Mouse (Mus musculus): Measurements from ENCODE around the gene Tmem163. TPM values are rescaled to one million over a fixed set of nuclear protein-coding genes. Genes with fewer than 3 reads are reported as not detected.

Tmem163 gene
- polyA plus RNA-seq, 1 experiment from 2014 or later: 0.48 TPM

- H3K9me3 ChIP-seq (ENCODE audit: control insufficient read depth, low read length): no peaks in the 10 kb centered on the region
- 32% methylated on average over 9 of the region's 9 CpGs for WGBS
- ATAC-seq: peak; percentile 64
Measured at GRCm38 (mm10) chr1:127496737-127497543, 182.4 kb downstream of the Tmem163 start.

DNA sequence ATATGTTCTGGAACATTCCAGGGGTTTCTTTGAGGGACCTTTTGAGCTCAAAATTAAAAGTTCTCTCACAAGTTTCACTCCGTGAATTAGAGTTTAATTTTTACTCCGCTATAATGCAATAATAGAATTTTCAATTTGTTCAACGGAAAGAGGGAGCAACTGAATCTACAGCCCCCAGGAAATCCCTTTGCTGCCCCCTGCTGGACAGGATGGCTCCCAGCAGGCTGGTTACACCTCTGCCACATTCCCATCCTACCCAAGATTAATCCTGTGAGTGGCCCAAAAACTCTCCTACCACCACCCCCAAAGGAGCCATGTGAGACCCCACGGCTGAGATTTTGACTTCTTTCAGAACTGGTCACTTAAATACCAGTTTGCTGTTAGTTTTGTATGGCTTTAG lies 192.2 kb downstream of the Tmem163 start:
- H3K9me3 ChIP-seq (ENCODE audit: control insufficient read depth, low read length): no peaks in the 10 kb centered on the region
- no peaks in the 10 kb centered on the region for H3K27me3 ChIP-seq (replicated peaks; ENCODE audit: control insufficient read depth, insufficient read depth, low read length)
- no peak overlapping the region for H3K27ac ChIP-seq (ENCODE audit: low read length)
- no peaks in the 10 kb centered on the region for H3K4me1 ChIP-seq (ENCODE audit: control insufficient read depth, insufficient read depth, low read length)
- no peak for ATAC-seq
- no peak overlapping the region for H3K9ac ChIP-seq (ENCODE audit: low read depth, low read length)
- H3K4me3 ChIP-seq (ENCODE audit: low read length): no peak overlapping the region
- 86% methylated on average over 4 of the region's 4 CpGs for WGBS
- H3K36me3 ChIP-seq (ENCODE audit: control insufficient read depth, insufficient read depth, low read length): 0 out of 2 replicates have a peak, but pooled peaks cover 3% of the 10 kb centered on the region
- H3K4me2 ChIP-seq (ENCODE audit: low read depth, low read length): no peak overlapping the region

More at GRCm38 (mm10) chr1:127496737-127497543, 182.4 kb downstream of the Tmem163 start:
- no peak overlapping the region for H3K9ac ChIP-seq (ENCODE audit: low read depth, low read length)
- no peaks in the 10 kb centered on the region for H3K27me3 ChIP-seq (replicated peaks; ENCODE audit: control insufficient read depth, insufficient read depth, low read length)
- no peaks in the 10 kb centered on the region for H3K4me1 ChIP-seq (ENCODE audit: control insufficient read depth, insufficient read depth, low read length)
- H3K27ac ChIP-seq (ENCODE audit: low read length): no peak overlapping the region
- no peak overlapping the region for H3K4me3 ChIP-seq (ENCODE audit: low read length)
- H3K36me3 ChIP-seq (ENCODE audit: control insufficient read depth, insufficient read depth, low read length): no peaks in the 10 kb centered on the region
- H3K4me2 ChIP-seq (ENCODE audit: low read depth, low read length): no peak overlapping the region

- H3K9ac ChIP-seq (ENCODE audit: low read depth, low read length): no peak overlapping the region
- no peak overlapping the region for H3K27ac ChIP-seq (ENCODE audit: low read length)
- no peak for ATAC-seq
- H3K9me3 ChIP-seq (ENCODE audit: control insufficient read depth, low read length): no peaks in the 10 kb centered on the region
- no peaks in the 10 kb centered on the region for H3K27me3 ChIP-seq (replicated peaks; ENCODE audit: control insufficient read depth, insufficient read depth, low read length)
- no peak overlapping the region for H3K4me2 ChIP-seq (ENCODE audit: low read depth, low read length)
- 0 out of 2 replicates have a peak, but pooled peaks cover 3% of the 10 kb centered on the region for H3K36me3 ChIP-seq (ENCODE audit: control insufficient read depth, insufficient read depth, low read length)
- H3K4me1 ChIP-seq (ENCODE audit: control insufficient read depth, insufficient read depth, low read length): no peaks in the 10 kb centered on the region
- no peak overlapping the region for H3K4me3 ChIP-seq (ENCODE audit: low read length)
- WGBS: 53% methylated on average over 7 of the region's 7 CpGs
Measured at GRCm38 (mm10) chr1:127484826-127485225, 194.5 kb downstream of the Tmem163 start.

- 93% methylated on average over 8 of the region's 8 CpGs for WGBS
Measured at GRCm38 (mm10) chr1:127484188-127484587, 195.2 kb downstream of the Tmem163 start.

GRCm38 (mm10) chr1:127482911-127483310 lies 196.4 kb downstream of the Tmem163 start:
- Histone ChIP-seq H3K27ac (ENCODE audit: low read length) (no peak overlapping the region), H3K4me2 (ENCODE audit: low read depth, low read length) (no peak overlapping the region), H3K4me3 (ENCODE audit: low read length) (no peak overlapping the region), H3K4me1 (ENCODE audit: control insufficient read depth, insufficient read depth, low read length) (no peaks in the 10 kb centered on the region), H3K27me3 (replicated peaks; ENCODE audit: control insufficient read depth, insufficient read depth, low read length) (no peaks in the 10 kb centered on the region), H3K9me3 (ENCODE audit: control insufficient read depth, low read length) (no peaks in the 10 kb centered on the region), H3K9ac (ENCODE audit: low read depth, low read length) (no peak overlapping the region), H3K36me3 (ENCODE audit: control insufficient read depth, insufficient read depth, low read length) (0 out of 2 replicates have a peak, but pooled peaks cover 3% of the 10 kb centered on the region)
- no peak for ATAC-seq
- WGBS: 76% methylated on average over 10 of the region's 10 CpGs

More at GRCm38 (mm10) chr1:127484188-127484587, 195.2 kb downstream of the Tmem163 start:
- Histone ChIP-seq H3K27ac (ENCODE audit: low read length) (no peak overlapping the region), H3K4me3 (ENCODE audit: low read length) (no peak overlapping the region), H3K27me3 (replicated peaks; ENCODE audit: control insufficient read depth, insufficient read depth, low read length) (no peaks in the 10 kb centered on the region), H3K9me3 (ENCODE audit: control insufficient read depth, low read length) (no peaks in the 10 kb centered on the region), H3K4me2 (ENCODE audit: low read depth, low read length) (no peak overlapping the region), H3K9ac (ENCODE audit: low read depth, low read length) (no peak overlapping the region), H3K36me3 (ENCODE audit: control insufficient read depth, insufficient read depth, low read length) (0 out of 2 replicates have a peak, but pooled peaks cover 3% of the 10 kb centered on the region), H3K4me1 (ENCODE audit: control insufficient read depth, insufficient read depth, low read length) (no peaks in the 10 kb centered on the region)
- ATAC-seq: no peak

DNA sequence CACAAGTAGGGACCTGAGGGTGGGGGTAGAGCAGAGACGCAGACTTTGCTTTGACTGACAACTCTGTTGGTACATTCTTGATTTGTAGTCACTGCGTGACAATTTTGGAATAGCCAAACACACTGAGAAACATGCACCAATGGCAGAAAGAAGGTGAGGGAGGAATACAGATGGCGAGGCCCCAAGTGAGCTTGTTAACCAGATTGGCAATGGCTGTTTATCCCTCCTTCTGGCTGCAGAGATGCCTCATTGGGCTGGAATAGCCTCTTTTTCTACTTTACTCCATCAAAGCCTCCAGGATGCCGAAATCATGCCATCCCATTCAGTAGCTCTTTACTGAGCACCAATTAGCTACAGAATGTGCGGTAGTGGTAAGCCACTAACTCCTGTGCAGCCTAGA lies 203.6 kb downstream of the Tmem163 start:
- no peaks in the 10 kb centered on the region; the same call in 1 of the 2 replicates for H3K36me3 ChIP-seq (ENCODE audit: control insufficient read depth, insufficient read depth, low read length)
- WGBS: 92% methylated on average over 5 of the region's 5 CpGs
- no peak for ATAC-seq

GRCm38 (mm10) chr1:127470175-127470574 lies 209.2 kb downstream of the Tmem163 start:
- Histone ChIP-seq H3K36me3 (ENCODE audit: control insufficient read depth, insufficient read depth, low read length) (peaks cover 2% of the 10 kb centered on the region; the same call in 1 of the 2 replicates), H3K4me1 (ENCODE audit: control insufficient read depth, insufficient read depth, low read length) (no peaks in the 10 kb centered on the region), H3K27me3 (replicated peaks; ENCODE audit: control insufficient read depth, insufficient read depth, low read length) (no peaks in the 10 kb centered on the region), H3K4me2 (ENCODE audit: low read depth, low read length) (no peak overlapping the region), H3K9ac (ENCODE audit: low read depth, low read length) (no peak overlapping the region), H3K9me3 (ENCODE audit: control insufficient read depth, low read length) (no peaks in the 10 kb centered on the region), H3K4me3 (ENCODE audit: low read length) (no peak overlapping the region), H3K27ac (ENCODE audit: low read length) (no peak overlapping the region)
- WGBS: 69% methylated on average over 4 of the region's 4 CpGs
- ATAC-seq: no peak

More for the DNA sequence above, 203.6 kb downstream of the Tmem163 start:
- no peak overlapping the region for H3K9ac ChIP-seq (ENCODE audit: low read depth, low read length)
- no peaks in the 10 kb centered on the region for H3K27me3 ChIP-seq (replicated peaks; ENCODE audit: control insufficient read depth, insufficient read depth, low read length)
- H3K9me3 ChIP-seq (ENCODE audit: control insufficient read depth, low read length): no peaks in the 10 kb centered on the region
- H3K4me1 ChIP-seq (ENCODE audit: control insufficient read depth, insufficient read depth, low read length): no peaks in the 10 kb centered on the region
- H3K4me3 ChIP-seq (ENCODE audit: low read length): no peak overlapping the region
- no peak overlapping the region for H3K27ac ChIP-seq (ENCODE audit: low read length)
- H3K4me2 ChIP-seq (ENCODE audit: low read depth, low read length): no peak overlapping the region

DNA sequence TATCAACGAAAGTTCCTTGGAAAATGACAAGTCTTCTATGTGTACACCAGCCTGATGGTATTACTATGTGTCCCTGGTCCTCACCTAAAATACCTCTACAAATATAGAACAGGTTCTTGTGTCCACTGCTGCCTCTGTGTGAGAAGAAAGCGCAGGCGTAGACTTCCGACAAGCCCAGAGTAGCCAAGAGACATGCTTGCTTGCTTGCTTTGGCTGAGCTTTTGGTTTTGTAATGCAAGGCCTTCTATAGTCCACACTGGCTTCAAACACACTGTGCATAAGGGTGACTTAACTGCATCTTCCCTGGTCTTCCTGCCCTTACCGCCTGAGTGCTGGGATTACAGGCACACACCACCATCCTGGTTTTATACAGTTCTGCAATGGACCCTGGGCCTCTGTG lies 212.1 kb downstream of the Tmem163 start:
- H3K9me3 ChIP-seq (ENCODE audit: control insufficient read depth, low read length): no peaks in the 10 kb centered on the region
- no peak for ATAC-seq
- no peaks in the 10 kb centered on the region for H3K4me1 ChIP-seq (ENCODE audit: control insufficient read depth, insufficient read depth, low read length)
- H3K4me3 ChIP-seq (ENCODE audit: low read length): no peak overlapping the region
- peaks cover 2% of the 10 kb centered on the region; the same call in 1 of the 2 replicates for H3K36me3 ChIP-seq (ENCODE audit: control insufficient read depth, insufficient read depth, low read length)
- H3K27me3 ChIP-seq (replicated peaks; ENCODE audit: control insufficient read depth, insufficient read depth, low read length): no peaks in the 10 kb centered on the region
- 97% methylated on average over 5 of the region's 5 CpGs for whole genome bisulfite sequencing
- H3K4me2 ChIP-seq (ENCODE audit: low read depth, low read length): no peak overlapping the region
- no peak overlapping the region for H3K27ac ChIP-seq (ENCODE audit: low read length)
- H3K9ac ChIP-seq (ENCODE audit: low read depth, low read length): no peak overlapping the region

DNA sequence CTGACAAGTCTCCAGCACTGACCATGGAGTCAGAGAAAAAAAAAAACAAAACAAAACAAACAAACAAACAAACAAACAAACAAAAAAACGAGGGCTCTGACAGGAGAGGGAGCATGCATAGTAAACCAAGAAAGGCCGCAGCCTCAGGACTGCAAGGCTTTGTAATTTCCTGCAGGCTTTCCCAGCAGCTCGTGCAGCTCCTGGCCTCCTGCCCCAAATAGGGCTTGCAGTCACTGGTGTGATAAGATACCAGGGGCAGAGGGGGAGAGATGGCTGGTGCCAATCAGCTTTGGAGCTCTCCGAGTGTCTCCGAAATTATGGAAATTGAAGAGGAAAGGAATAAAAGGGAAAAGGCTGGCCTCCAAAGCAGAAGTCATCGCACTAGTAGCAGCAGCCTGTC lies 214.1 kb downstream of the Tmem163 start:
- no peak for ATAC-seq
- Histone ChIP-seq H3K4me2 (ENCODE audit: low read depth, low read length) (no peak overlapping the region), H3K27me3 (replicated peaks; ENCODE audit: control insufficient read depth, insufficient read depth, low read length) (no peaks in the 10 kb centered on the region), H3K36me3 (ENCODE audit: control insufficient read depth, insufficient read depth, low read length) (peaks cover 2% of the 10 kb centered on the region; the same call in 1 of the 2 replicates), H3K27ac (ENCODE audit: low read length) (no peak overlapping the region), H3K4me3 (ENCODE audit: low read length) (no peak overlapping the region), H3K9me3 (ENCODE audit: control insufficient read depth, low read length) (no peaks in the 10 kb centered on the region), H3K9ac (ENCODE audit: low read depth, low read length) (no peak overlapping the region), H3K4me1 (ENCODE audit: control insufficient read depth, insufficient read depth, low read length) (no peaks in the 10 kb centered on the region)
- WGBS: 61% methylated on average over 6 of the region's 6 CpGs

All from intestine, embryonic 16.5 days (tissue).